Mouse (Mus musculus) bone marrow macrophage, adult 2 months (primary cell): Measurements from ENCODE around the gene Itm2a.

ENCODE experiments used
- CTCF ChIP-seq: IDR thresholded peaks from 2 replicates; pipeline ENCODE4 v1.5.1; 2012; ENCODE audit warnings: low read depth, mild to moderate bottlenecking, low read length, moderate library complexity
- POLR2A ChIP-seq: IDR thresholded peaks from 2 replicates; pipeline ENCODE4 v1.6.1; 2012; ENCODE audit warnings: mild to moderate bottlenecking, low read depth, low read length, borderline replicate concordance

GRCm38 (mm10) chrX:107375329-107375728 is 27.8 kb downstream of the Itm2a start:
- TF ChIP-seq CTCF = no peak
- TF ChIP-seq POLR2A = no peak
